Mouse (Mus musculus): ENCODE measurements around the gene Atad5. TPM values are rescaled to one million over a fixed set of nuclear protein-coding genes. Genes with fewer than 3 reads are reported as not detected.

The Atad5 gene
- polyA plus RNA-seq, 1 experiment, result 0.58 TPM

- TF ChIP-seq USF1 (IDR thresholded peaks at IDR 0.05; ENCODE audit: low read depth), result no peak
- TF ChIP-seq POLR2AphosphoS2 (IDR thresholded peaks at IDR 0.05; ENCODE audit: insufficient read length, low read depth), result no peak
- TF ChIP-seq TCF12 (IDR thresholded peaks at IDR 0.05; ENCODE audit: insufficient read depth, poor library complexity, severe bottlenecking), result no peak
- no peak for TF ChIP-seq CEBPB (IDR thresholded peaks at IDR 0.05; ENCODE audit: insufficient read depth, poor library complexity, severe bottlenecking)
- no peak for TF ChIP-seq TCF3 (IDR thresholded peaks at IDR 0.05; ENCODE audit: insufficient read length, low read depth)
- TF ChIP-seq MYOD1 (IDR thresholded peaks at IDR 0.05; ENCODE audit: control insufficient read depth in 1 of 3, insufficient read length in 2 of 3, low read depth in 2 of 3), result no peak
- no peak for TF ChIP-seq MYOG (IDR thresholded peaks at IDR 0.05; ENCODE audit: control insufficient read depth in 1 of 3, insufficient read depth in 1 of 3, insufficient read length in 2 of 3, low read depth in 2 of 3)
- no peak for TF ChIP-seq E2F4 (IDR thresholded peaks at IDR 0.05; ENCODE audit: insufficient read depth)
- Histone ChIP-seq H3K4me2 (ENCODE audit: low read depth) (peak overlapping the region; percentile 73), H3K27me3 (ENCODE audit: control insufficient read depth, insufficient read depth, insufficient read length) (no peaks in the 10 kb centered on the region)
Observed at GRCm38 (mm10) chr11:80184531-80185071, 95.4 kb downstream of the Atad5 start.

More at GRCm38 (mm10) chr11:80184531-80185071, 95.4 kb downstream of the Atad5 start:
- Histone ChIP-seq H3K79me2 (ENCODE audit: control insufficient read depth, insufficient read depth) (no peaks in the 10 kb centered on the region), H3ac (ENCODE audit: control insufficient read depth, insufficient read length) (peak overlapping the region; percentile 43), H3K36me3 (ENCODE audit: control insufficient read depth, insufficient read depth) (no peaks in the 10 kb centered on the region), H3K4me3 (peak overlapping the region; percentile 66)

Other genes with a start within 250 kb of the Atad5 start
- 17.5 TPM for gene Utp6, start 127.0 kb upstream of the Atad5 start, polyA plus RNA-seq (2012; fragmentation: generic; extraction: Trizol)
- gene Suz12, start 96.3 kb upstream of the Atad5 start, polyA plus RNA-seq (2012; fragmentation: generic; extraction: Trizol), result 8.3 TPM
- 12.6 TPM for gene Crlf3, start 8.4 kb upstream of the Atad5 start, polyA plus RNA-seq (2012; fragmentation: generic; extraction: Trizol)
- gene Tefm, start 52.8 kb downstream of the Atad5 start, polyA plus RNA-seq (2012; fragmentation: generic; extraction: Trizol), result 13.0 TPM
- gene Adap2, start 64.7 kb downstream of the Atad5 start, polyA plus RNA-seq (2012; fragmentation: generic; extraction: Trizol), result 0.05 TPM
- gene Rnf135, start 94.5 kb downstream of the Atad5 start, polyA plus RNA-seq (2012; fragmentation: generic; extraction: Trizol), result 5.1 TPM
- gene Rhot1, start 119.6 kb downstream of the Atad5 start, polyA plus RNA-seq (2012; fragmentation: generic; extraction: Trizol), result 24.9 TPM
- gene Rhbdl3, start 211.5 kb downstream of the Atad5 start, polyA plus RNA-seq (2012; fragmentation: generic; extraction: Trizol), result 0.17 TPM